Mouse (Mus musculus) heart, adult 2 months (tissue): Measurements from ENCODE around the gene Hrnr.

Source experiments
- CTCF ChIP-seq: fragments of 200-600 bp; IDR thresholded peaks from 2 replicates; pipeline ENCODE4 v1.8.1; 2022; ENCODE audit warnings: antibody characterized with exemption, mild to moderate bottlenecking, moderate library complexity
- EP300 ChIP-seq: fragments of 200-500 bp; IDR thresholded peaks from 2 replicates; pipeline ENCODE4 v1.6.1; 2011; ENCODE audit warnings: low read depth, low read length, control low read depth; ENCODE audit not compliant: insufficient read depth

DNA sequence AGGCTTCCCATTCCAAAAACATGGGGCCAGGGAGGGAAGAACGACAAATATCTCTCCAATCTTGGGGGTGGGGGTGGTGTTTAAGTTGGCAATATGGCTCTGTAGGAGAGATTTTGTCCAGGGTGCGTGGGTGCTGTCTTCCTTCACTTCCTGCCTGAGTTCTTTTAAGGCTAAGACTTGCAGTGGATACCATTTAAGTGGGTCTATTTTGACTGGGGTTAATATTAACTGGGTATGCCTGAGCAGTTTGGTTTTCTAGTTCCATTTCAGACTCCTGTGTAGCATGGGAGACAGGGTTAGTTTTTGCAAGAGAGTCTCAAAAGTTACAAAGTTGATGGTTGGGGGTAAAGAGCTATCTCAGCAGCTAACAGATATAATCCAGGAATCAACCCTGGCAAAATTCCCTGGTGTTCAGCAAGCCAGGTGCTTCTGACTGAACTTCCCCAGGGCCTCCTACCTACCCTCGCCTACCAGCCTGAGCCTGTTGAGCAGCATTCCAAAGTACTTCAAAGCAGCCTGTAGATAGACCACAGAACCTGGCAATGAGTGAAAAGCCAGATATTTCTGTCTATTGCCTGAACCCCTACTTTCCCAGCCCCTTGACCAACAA, 47.5 kb downstream of the Hrnr start:
- TF ChIP-seq CTCF = no peak
- no peak for TF ChIP-seq EP300
